Mouse (Mus musculus): ENCODE results near the gene Pik3r6. TPM values are rescaled to one million over a fixed set of nuclear protein-coding genes. Genes with fewer than 3 reads are reported as not detected.
A peak's percentile ranks its signal among the peaks of the same experiment; 100 is the strongest.

The Pik3r6 gene
- polyA plus RNA-seq, 1 experiment from 2014 or later, result 2.1 TPM

DNA sequence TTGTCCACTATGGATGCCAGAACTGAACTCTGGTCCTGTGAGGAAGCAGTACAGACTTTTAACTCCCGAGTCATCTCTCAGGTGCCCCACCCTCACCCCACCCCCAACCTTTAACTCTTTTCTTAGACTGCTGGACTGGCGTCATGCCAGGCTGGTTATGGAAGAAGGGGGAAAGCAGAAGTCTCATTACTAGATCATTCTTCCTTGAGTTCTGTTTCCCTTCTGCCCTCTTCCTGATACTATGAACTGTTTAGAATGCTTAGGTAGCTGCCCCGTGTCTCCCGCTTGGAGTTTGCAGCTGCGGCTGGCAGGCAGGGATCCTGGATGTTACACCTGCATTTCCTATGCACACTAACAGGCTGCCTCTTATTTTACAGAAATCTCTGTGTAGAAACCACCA is 17.0 kb downstream of the Pik3r6 start:
- Histone ChIP-seq H3K27me3 (replicated peaks) (no peaks in the 10 kb centered on the region), H3K4me1 (replicated peaks) (no peaks in the 10 kb centered on the region), H3K4me3 (replicated peaks) (no peak overlapping the region), H3K4me2 (replicated peaks) (no peak overlapping the region), H3K9ac (no peak overlapping the region), H3K27ac (no peak overlapping the region), H3K36me3 (no peaks in the 10 kb centered on the region), H3K9me3 (no peaks in the 10 kb centered on the region)
- WGBS, result 78% methylated on average over 5 of the region's 5 CpGs
- no peak for ATAC-seq

DNA sequence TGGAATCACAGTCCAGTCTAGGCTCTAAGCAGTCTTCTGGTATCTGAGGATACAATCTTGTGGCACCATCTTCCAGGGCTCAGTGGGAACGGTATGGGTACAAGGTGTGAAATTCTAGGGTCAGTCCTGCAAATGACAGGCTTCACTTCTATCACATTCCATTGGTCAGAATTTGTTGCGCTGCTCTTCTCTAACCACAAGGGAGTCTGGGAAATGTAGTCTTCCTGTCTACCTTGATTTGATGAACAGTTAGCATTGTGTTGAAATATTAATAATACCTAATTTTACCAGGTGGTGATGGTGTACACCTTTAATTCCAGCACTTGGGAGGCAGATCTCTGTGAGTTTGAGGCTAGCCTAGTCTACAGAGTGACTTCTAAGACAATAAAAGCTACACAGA is 17.6 kb downstream of the Pik3r6 start:
- Histone ChIP-seq H3K4me1 (replicated peaks) (no peaks in the 10 kb centered on the region), H3K9ac (no peak overlapping the region), H3K4me2 (replicated peaks) (no peak overlapping the region), H3K27me3 (replicated peaks) (no peaks in the 10 kb centered on the region), H3K4me3 (replicated peaks) (no peak overlapping the region), H3K9me3 (no peaks in the 10 kb centered on the region), H3K36me3 (no peaks in the 10 kb centered on the region), H3K27ac (no peak overlapping the region)
- no peak for ATAC-seq
- WGBS, result 89% methylated on average over 2 of the region's 2 CpGs

DNA sequence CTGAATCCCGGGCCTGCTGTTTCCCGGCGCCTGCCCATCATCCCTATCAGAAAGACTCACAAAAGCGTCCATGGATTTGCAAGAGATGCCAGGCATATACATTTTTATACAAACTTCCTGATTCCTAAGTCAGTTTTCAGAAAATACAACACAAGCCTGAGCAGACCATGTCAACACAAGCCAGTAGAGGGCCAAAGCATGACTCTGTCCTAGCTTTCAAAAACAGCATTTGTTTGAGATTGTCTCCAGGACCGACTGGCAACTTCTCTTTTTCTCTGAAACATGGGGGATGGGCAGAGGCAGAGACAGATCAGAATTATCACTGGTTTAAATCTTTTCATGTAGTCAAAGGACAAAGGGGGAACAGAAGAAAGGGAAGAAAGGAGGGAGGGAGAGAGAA is 18.5 kb downstream of the Pik3r6 start:
- H3K4me3 ChIP-seq (replicated peaks), result no peak overlapping the region
- no peaks in the 10 kb centered on the region for H3K27me3 ChIP-seq (replicated peaks)
- H3K36me3 ChIP-seq, result no peaks in the 10 kb centered on the region
- H3K4me2 ChIP-seq (replicated peaks), result no peak overlapping the region
- no peak overlapping the region for H3K9ac ChIP-seq
- H3K9me3 ChIP-seq, result no peaks in the 10 kb centered on the region
- WGBS, result 82% methylated on average over 5 of the region's 5 CpGs
- no peaks in the 10 kb centered on the region for H3K4me1 ChIP-seq (replicated peaks)
- H3K27ac ChIP-seq, result no peak overlapping the region
- no peak for ATAC-seq

DNA sequence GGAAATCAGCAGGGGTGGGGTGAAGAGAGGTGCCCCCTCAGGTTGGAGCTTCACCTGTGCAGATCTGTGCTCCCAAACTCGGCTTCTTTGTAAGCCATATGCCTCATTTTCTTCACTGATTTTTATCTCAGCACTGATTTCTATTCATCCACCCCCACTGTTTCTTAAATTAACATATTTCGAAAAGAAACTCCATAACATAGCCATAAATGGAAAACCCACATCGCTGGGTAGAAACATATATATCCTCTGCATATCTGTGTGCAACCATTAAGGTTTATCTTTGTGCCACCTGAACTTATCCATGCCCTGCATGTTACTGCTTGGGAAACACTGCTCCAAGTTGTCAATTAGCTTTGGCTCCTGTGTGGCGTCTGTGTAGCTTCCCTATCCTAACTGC is 23.6 kb downstream of the Pik3r6 start:
- Histone ChIP-seq H3K9me3 (no peaks in the 10 kb centered on the region), H3K4me1 (replicated peaks) (no peaks in the 10 kb centered on the region), H3K9ac (no peak overlapping the region), H3K27ac (no peak overlapping the region), H3K27me3 (replicated peaks) (0 out of 2 replicates have a peak, but pooled peaks cover 2% of the 10 kb centered on the region), H3K4me3 (replicated peaks) (no peak overlapping the region), H3K4me2 (replicated peaks) (no peak overlapping the region), H3K36me3 (no peaks in the 10 kb centered on the region)
- no peak for ATAC-seq
- 71% methylated on average over 4 of the region's 4 CpGs for WGBS

DNA sequence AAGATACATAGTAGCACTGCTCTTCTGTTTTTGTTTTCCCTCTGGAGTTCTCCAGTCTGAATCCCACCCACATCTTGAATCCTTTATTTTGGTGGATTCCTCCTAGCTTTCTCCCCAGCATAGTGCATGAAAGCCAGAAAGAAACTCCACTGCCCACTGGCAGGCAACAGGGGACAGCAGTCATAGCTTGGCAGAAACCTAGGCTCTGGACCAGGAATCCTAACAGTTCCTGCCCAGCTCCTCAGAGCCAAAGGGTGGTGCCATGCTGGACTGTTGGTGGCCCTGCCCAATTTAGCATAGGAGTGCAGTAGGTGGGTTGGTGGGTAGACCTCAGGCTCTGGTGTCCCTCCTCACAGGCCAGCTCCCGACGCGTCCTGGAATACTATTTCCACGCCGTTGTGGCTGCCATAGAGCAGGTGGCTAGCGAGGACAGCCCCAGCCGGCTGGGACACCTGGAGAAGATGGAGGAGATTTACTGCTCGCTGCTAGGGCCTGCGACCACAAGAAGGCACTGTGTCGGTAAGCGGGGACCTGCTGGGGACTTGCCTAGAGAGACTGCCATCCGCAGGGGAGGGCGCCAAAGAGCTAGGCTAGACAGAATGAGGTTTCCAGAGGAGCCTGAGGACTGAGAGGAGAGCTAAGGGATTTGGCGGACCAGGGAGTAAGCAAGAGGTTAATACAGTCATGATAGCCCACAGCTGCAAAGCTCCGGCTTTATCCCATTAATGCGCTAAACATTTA is 28.4 kb downstream of the Pik3r6 start:
- ATAC-seq, result peak; percentile 47
- WGBS, result 22% methylated on average over 16 of the region's 16 CpGs
- Histone ChIP-seq H3K27me3 (replicated peaks) (0 out of 2 replicates have a peak, but pooled peaks cover 2% of the 10 kb centered on the region), H3K27ac (no peak overlapping the region), H3K4me2 (replicated peaks) (no peak overlapping the region), H3K4me1 (replicated peaks) (0 out of 2 replicates have a peak, but pooled peaks cover 3% of the 10 kb centered on the region), H3K36me3 (no peaks in the 10 kb centered on the region), H3K9ac (no peak overlapping the region), H3K4me3 (replicated peaks) (no peak overlapping the region), H3K9me3 (no peaks in the 10 kb centered on the region)

DNA sequence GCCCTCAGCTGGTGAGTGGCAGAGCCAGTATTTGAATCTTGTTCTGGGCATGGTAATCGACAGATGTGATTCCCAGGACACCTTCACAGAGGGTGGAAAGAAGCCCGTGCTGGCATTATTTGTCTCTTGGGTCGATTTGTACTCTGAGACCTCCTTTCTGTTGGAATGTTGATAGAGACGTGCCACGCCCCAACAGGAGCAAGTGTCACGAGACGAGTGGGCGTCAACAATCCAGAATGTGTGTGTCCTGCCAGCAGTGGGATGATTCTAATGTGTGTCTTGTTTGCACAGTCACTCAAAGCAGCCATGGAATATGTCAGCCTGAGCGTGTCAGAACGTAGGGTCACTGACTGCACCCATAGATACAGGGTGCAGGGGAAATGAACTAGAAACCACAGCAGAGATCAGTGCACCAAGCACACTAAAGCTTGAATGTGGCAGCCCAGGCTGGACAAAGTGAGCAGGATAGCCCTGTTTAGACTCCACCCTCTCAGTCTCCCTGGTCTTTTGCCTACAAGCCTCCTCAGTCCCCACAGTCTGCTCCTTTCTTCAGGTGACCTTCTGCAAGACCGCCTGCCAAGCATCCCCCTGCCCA is 29.2 kb downstream of the Pik3r6 start:
- Histone ChIP-seq H3K9ac (no peak overlapping the region), H3K27ac (no peak overlapping the region), H3K9me3 (no peaks in the 10 kb centered on the region), H3K4me1 (replicated peaks) (0 out of 2 replicates have a peak, but pooled peaks cover 3% of the 10 kb centered on the region), H3K36me3 (no peaks in the 10 kb centered on the region), H3K4me3 (replicated peaks) (no peak overlapping the region), H3K27me3 (replicated peaks) (0 out of 2 replicates have a peak, but pooled peaks cover 2% of the 10 kb centered on the region), H3K4me2 (replicated peaks) (no peak overlapping the region)
- 0 out of 2 replicates have a peak, but pooled peaks have one; percentile 34 for ATAC-seq
- 60% methylated on average over 11 of the region's 11 CpGs for WGBS

DNA sequence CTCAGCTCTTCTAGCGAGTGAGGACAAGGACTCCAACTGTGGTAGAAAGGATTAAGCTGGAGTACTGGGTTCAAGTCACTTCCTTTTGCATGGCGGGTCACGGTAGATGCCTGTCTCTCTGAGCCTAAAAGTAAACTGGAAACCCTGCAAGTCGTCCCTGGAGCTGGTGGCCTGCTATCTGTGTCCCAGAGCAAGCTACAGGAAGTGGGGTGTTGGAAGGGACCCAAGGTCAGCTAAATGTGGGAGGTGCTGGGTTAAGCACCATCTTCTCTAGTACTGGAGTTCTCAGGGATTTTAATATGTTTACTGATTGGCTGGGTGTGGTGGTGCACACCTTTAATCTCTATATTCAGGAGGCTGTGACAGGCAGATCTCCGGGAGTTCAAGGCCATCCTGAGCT is 30.0 kb downstream of the Pik3r6 start:
- Histone ChIP-seq H3K9me3 (no peaks in the 10 kb centered on the region), H3K4me2 (replicated peaks) (no peak overlapping the region), H3K36me3 (no peaks in the 10 kb centered on the region), H3K27ac (no peak overlapping the region), H3K4me1 (replicated peaks) (0 out of 2 replicates have a peak, but pooled peaks cover 3% of the 10 kb centered on the region), H3K4me3 (replicated peaks) (no peak overlapping the region), H3K27me3 (replicated peaks) (0 out of 2 replicates have a peak, but pooled peaks cover 2% of the 10 kb centered on the region), H3K9ac (no peak overlapping the region)
- 68% methylated on average over 5 of the region's 5 CpGs for WGBS
- ATAC-seq, result no peak

DNA sequence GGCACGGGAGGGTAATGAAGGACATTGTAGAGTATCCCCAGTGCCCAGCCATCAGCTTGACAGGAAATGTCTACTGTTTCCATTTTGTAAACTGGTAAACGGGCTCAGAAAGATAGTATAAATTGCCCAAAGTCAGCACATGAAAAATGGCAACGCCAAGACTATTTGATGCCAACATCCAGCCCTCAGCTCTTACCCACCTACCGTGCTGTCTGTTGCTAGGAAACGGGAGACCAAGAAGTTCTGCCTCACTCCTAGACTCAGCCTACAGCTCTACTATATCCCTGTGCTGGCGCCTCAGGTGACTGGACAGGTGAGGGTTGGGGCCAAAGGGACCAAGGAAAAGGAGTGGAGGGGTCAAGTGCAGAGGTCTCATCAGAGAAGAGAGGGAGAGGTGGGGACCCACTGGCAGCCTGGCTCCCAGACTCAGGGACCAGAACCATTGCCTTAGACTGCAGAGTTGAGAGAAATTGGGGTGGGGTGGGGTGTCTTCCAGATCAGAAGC is 31.2 kb downstream of the Pik3r6 start:
- Histone ChIP-seq H3K4me2 (replicated peaks) (no peak overlapping the region), H3K4me3 (replicated peaks) (no peak overlapping the region), H3K27me3 (replicated peaks) (0 out of 2 replicates have a peak, but pooled peaks cover under 1% of the 10 kb centered on the region), H3K9ac (no peak overlapping the region), H3K9me3 (no peaks in the 10 kb centered on the region), H3K27ac (no peak overlapping the region), H3K4me1 (replicated peaks) (0 out of 2 replicates have a peak, but pooled peaks cover 3% of the 10 kb centered on the region), H3K36me3 (no peaks in the 10 kb centered on the region)
- 79% methylated on average over 6 of the region's 6 CpGs for WGBS
- ATAC-seq, result no peak

DNA sequence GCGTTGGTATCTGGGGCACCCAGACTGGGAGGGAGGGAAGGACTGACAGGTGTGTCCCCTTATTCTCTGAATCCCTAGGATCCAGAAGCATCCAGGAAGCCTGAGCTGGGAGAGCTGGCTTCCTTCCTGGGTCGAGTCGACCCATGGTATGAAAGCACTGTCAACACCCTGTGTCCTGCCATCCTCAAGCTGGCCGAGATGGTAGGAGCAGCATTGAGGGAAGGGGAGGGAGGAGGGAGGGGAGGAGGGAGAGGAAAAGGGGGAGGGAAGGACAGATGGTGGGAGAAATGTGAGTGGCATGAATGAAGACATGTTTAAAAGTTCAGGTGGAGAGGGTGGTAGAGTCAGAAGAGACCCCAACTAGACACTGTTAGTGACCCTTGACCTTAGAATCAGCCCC is 33.2 kb downstream of the Pik3r6 start:
- Histone ChIP-seq H3K27me3 (replicated peaks) (no peaks in the 10 kb centered on the region), H3K4me3 (replicated peaks) (no peak overlapping the region), H3K4me2 (replicated peaks) (no peak overlapping the region), H3K36me3 (no peaks in the 10 kb centered on the region), H3K4me1 (replicated peaks) (0 out of 2 replicates have a peak, but pooled peaks cover 3% of the 10 kb centered on the region), H3K27ac (no peak overlapping the region), H3K9me3 (no peaks in the 10 kb centered on the region), H3K9ac (no peak overlapping the region)
- 62% methylated on average over 4 of the region's 4 CpGs for WGBS
- no peak for ATAC-seq

DNA sequence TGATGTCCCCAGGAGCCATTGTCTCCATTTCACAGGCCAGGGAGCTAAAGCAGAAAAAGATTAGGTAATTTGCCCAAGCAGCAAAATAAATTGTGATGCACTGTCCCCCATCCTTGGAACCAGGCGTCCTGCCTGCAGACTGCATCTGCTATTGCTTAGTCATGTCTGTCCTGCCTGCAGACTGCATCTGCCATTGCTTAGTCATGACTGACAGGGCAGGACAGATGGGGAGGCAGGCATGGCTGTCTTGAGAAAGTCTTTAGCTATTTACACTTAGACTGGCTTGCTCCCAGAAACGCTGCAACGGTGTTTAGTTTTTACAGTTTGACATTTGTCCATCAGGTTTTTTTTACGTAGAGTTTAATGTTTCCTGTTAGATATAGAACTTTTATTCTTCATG is 33.6 kb downstream of the Pik3r6 start:
- no peaks in the 10 kb centered on the region for H3K27me3 ChIP-seq (replicated peaks)
- H3K27ac ChIP-seq, result no peak overlapping the region
- no peak overlapping the region for H3K9ac ChIP-seq
- no peak for ATAC-seq
- H3K4me1 ChIP-seq (replicated peaks), result 0 out of 2 replicates have a peak, but pooled peaks cover 3% of the 10 kb centered on the region
- 39% methylated on average over 4 of the region's 4 CpGs for WGBS
- H3K36me3 ChIP-seq, result no peaks in the 10 kb centered on the region
- H3K4me2 ChIP-seq (replicated peaks), result no peak overlapping the region
- no peak overlapping the region for H3K4me3 ChIP-seq (replicated peaks)
- no peaks in the 10 kb centered on the region for H3K9me3 ChIP-seq

DNA sequence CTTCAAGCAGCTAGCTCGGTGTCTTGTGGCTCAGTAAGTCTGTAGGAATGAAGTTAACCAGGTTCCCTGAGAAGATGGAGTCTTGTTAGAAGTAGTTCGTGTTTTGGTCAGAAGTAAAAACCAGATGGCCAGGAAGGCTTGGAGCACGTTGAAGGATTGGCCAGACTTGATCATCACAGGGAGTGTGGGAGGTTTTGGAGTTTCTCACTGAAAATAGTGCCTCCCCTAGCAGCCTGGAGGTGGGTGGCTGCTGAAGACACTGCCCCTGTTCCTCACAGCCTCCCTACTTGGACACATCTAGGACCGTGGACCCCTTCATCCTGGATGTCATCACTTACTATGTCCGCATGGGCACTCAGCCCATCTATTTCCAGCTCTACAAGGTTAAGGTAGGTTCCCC is 36.8 kb downstream of the Pik3r6 start:
- Histone ChIP-seq H3K4me3 (replicated peaks) (no peak overlapping the region), H3K36me3 (no peaks in the 10 kb centered on the region), H3K9me3 (no peaks in the 10 kb centered on the region), H3K4me1 (replicated peaks) (no peaks in the 10 kb centered on the region; the same call in 1 of the 2 replicates), H3K27me3 (replicated peaks) (no peaks in the 10 kb centered on the region), H3K9ac (no peak overlapping the region), H3K27ac (no peak overlapping the region), H3K4me2 (replicated peaks) (no peak overlapping the region)
- 64% methylated on average over 5 of the region's 5 CpGs for WGBS
- ATAC-seq, result no peak

DNA sequence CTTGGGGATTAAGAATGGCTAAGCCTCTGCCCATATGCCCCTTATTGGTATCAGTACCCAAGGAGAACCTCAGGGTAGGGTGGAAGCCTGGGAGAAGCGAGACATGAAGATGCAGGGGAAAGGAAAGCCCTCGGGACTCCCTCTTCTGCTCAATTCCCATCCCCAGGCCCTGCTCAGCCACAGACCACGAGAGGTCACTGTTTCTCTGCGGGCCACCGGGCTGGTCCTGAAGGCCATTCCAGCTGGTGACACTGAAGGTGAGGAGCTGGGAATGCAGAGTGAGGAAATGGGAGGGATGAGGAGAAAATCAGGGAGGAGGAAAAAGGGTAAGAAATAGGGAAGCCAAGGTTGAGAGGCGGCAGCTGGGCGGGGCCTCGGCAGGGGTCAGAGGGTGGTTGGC is 41.7 kb downstream of the Pik3r6 start:
- 12% methylated on average over 8 of the region's 8 CpGs for WGBS
- Histone ChIP-seq H3K36me3 (no peaks in the 10 kb centered on the region), H3K4me1 (replicated peaks) (peaks cover 3% of the 10 kb centered on the region; the same call in 1 of the 2 replicates), H3K4me2 (replicated peaks) (no peak overlapping the region), H3K9me3 (no peaks in the 10 kb centered on the region), H3K27ac (no peak overlapping the region), H3K4me3 (replicated peaks) (no peak overlapping the region), H3K9ac (no peak overlapping the region), H3K27me3 (replicated peaks) (no peaks in the 10 kb centered on the region)
- ATAC-seq, result no peak

Data from intestine, embryonic 15.5 days (tissue).